Mouse (Mus musculus): ENCODE measurements at regions not wholly inside any gene's neighbourhood (a gene's known extent, or its start where the extent isn't known, plus 50 kb on each side); places are given as distances from the start of the nearest gene placed in this dataset.
"Not testable (repeated sequence)": the region's sequence is repeated elsewhere in the genome, so short reads cannot be mapped to it uniquely, and the experiment has no call there.

GRCm38 (mm10) chr6:37691976-37692644 is 162.1 kb downstream of the Akr1d1 start:
- Histone ChIP-seq H3K36me3 (ENCODE audit: control insufficient read depth, insufficient read depth, low read length) (no peaks in the 10 kb centered on the region), H3K4me3 (ENCODE audit: low read depth, low read length) (no peak overlapping the region), H3K27me3 (ENCODE audit: control insufficient read depth, insufficient read depth, low read length) (no peaks in the 10 kb centered on the region), H3K27ac (ENCODE audit: insufficient read depth, low read depth, low read length) (no peak overlapping the region), H3K4me1 (ENCODE audit: control insufficient read depth, insufficient read depth, insufficient read length, low read length) (no peaks in the 10 kb centered on the region)
- no peak for TF ChIP-seq CTCF (IDR thresholded peaks at IDR 0.05; ENCODE audit: extremely low read depth, insufficient read length, insufficient replicate concordance, low read depth, low read length)
- TF ChIP-seq POLR2A (IDR thresholded peaks at IDR 0.05; ENCODE audit: low read depth, low read length), result no peak
- WGBS, result 86% methylated on average over 7 of the region's 7 CpGs

- Histone ChIP-seq H3K27ac (ENCODE audit: insufficient read depth, low read depth, low read length) (no peak overlapping the region), H3K4me3 (ENCODE audit: low read depth, low read length) (no peak overlapping the region), H3K27me3 (ENCODE audit: control insufficient read depth, insufficient read depth, low read length) (no peaks in the 10 kb centered on the region), H3K36me3 (ENCODE audit: control insufficient read depth, insufficient read depth, low read length) (no peaks in the 10 kb centered on the region), H3K4me1 (ENCODE audit: control insufficient read depth, insufficient read depth, insufficient read length, low read length) (no peaks in the 10 kb centered on the region)
- 84% methylated on average over 2 of the region's 2 CpGs for WGBS
- TF ChIP-seq POLR2A (IDR thresholded peaks at IDR 0.05; ENCODE audit: low read depth, low read length) (no peak), CTCF (IDR thresholded peaks at IDR 0.05; ENCODE audit: extremely low read depth, insufficient read length, insufficient replicate concordance, low read depth, low read length) (no peak)
Measured at GRCm38 (mm10) chr6:37692758-37693157, 162.8 kb downstream of the Akr1d1 start.

GRCm38 (mm10) chr6:37696074-37696473 is 166.1 kb downstream of the Akr1d1 start:
- Histone ChIP-seq H3K27me3 (ENCODE audit: control insufficient read depth, insufficient read depth, low read length) (no peaks in the 10 kb centered on the region), H3K27ac (ENCODE audit: insufficient read depth, low read depth, low read length) (no peak overlapping the region), H3K4me1 (ENCODE audit: control insufficient read depth, insufficient read depth, insufficient read length, low read length) (no peaks in the 10 kb centered on the region), H3K36me3 (ENCODE audit: control insufficient read depth, insufficient read depth, low read length) (no peaks in the 10 kb centered on the region), H3K4me3 (ENCODE audit: low read depth, low read length) (no peak overlapping the region)
- TF ChIP-seq CTCF (IDR thresholded peaks at IDR 0.05; ENCODE audit: extremely low read depth, insufficient read length, insufficient replicate concordance, low read depth, low read length) (no peak), POLR2A (IDR thresholded peaks at IDR 0.05; ENCODE audit: low read depth, low read length) (no peak)

GRCm38 (mm10) chr6:37703946-37704345 is 166.7 kb upstream of the Trim24 start:
- H3K36me3 ChIP-seq (ENCODE audit: control insufficient read depth, insufficient read depth, low read length), result no peaks in the 10 kb centered on the region
- H3K27me3 ChIP-seq (ENCODE audit: control insufficient read depth, insufficient read depth, low read length), result no peaks in the 10 kb centered on the region
- TF ChIP-seq CTCF (IDR thresholded peaks at IDR 0.05; ENCODE audit: extremely low read depth, insufficient read length, insufficient replicate concordance, low read depth, low read length), result no peak
- TF ChIP-seq POLR2A (IDR thresholded peaks at IDR 0.05; ENCODE audit: low read depth, low read length), result no peak
- H3K4me1 ChIP-seq (ENCODE audit: control insufficient read depth, insufficient read depth, insufficient read length, low read length), result no peaks in the 10 kb centered on the region
- 97% methylated on average over 2 of the region's 2 CpGs for WGBS
- H3K4me3 ChIP-seq (ENCODE audit: low read depth, low read length), result no peak overlapping the region
- H3K27ac ChIP-seq (ENCODE audit: insufficient read depth, low read depth, low read length), result no peak overlapping the region

- no peak overlapping the region for H3K27ac ChIP-seq (ENCODE audit: insufficient read depth, low read depth, low read length)
- TF ChIP-seq POLR2A (IDR thresholded peaks at IDR 0.05; ENCODE audit: low read depth, low read length) (no peak), CTCF (IDR thresholded peaks at IDR 0.05; ENCODE audit: extremely low read depth, insufficient read length, insufficient replicate concordance, low read depth, low read length) (no peak)
- 73% methylated on average over 1 of the region's 1 CpGs for WGBS
Measured at GRCm38 (mm10) chr6:37705733-37706145, 164.9 kb upstream of the Trim24 start.

GRCm38 (mm10) chr6:37707671-37708070 is 162.9 kb upstream of the Trim24 start:
- not testable (repeated sequence) for H3K27ac ChIP-seq (ENCODE audit: insufficient read depth, low read depth, low read length); H3K27me3 ChIP-seq (ENCODE audit: control insufficient read depth, insufficient read depth, low read length); H3K4me1 ChIP-seq (ENCODE audit: control insufficient read depth, insufficient read depth, insufficient read length, low read length); H3K4me3 ChIP-seq (ENCODE audit: low read depth, low read length); H3K36me3 ChIP-seq (ENCODE audit: control insufficient read depth, insufficient read depth, low read length)
- 98% methylated on average over 1 of the region's 1 CpGs for WGBS

More at GRCm38 (mm10) chr6:37705733-37706145, 164.9 kb upstream of the Trim24 start:
- Histone ChIP-seq H3K36me3 (ENCODE audit: control insufficient read depth, insufficient read depth, low read length) (no peaks in the 10 kb centered on the region), H3K4me1 (ENCODE audit: control insufficient read depth, insufficient read depth, insufficient read length, low read length) (no peaks in the 10 kb centered on the region), H3K4me3 (ENCODE audit: low read depth, low read length) (no peak overlapping the region), H3K27me3 (ENCODE audit: control insufficient read depth, insufficient read depth, low read length) (no peaks in the 10 kb centered on the region)

GRCm38 (mm10) chr6:37711766-37712165 is 158.8 kb upstream of the Trim24 start:
- no peaks in the 10 kb centered on the region for H3K27me3 ChIP-seq (ENCODE audit: control insufficient read depth, insufficient read depth, low read length)
- 100% methylated on average over 1 of the region's 1 CpGs for WGBS
- peaks cover 4% of the 10 kb centered on the region; the same call in 1 of the 2 replicates for H3K4me1 ChIP-seq (ENCODE audit: control insufficient read depth, insufficient read depth, insufficient read length, low read length)
- TF ChIP-seq POLR2A (IDR thresholded peaks at IDR 0.05; ENCODE audit: low read depth, low read length), result no peak
- TF ChIP-seq CTCF (IDR thresholded peaks at IDR 0.05; ENCODE audit: extremely low read depth, insufficient read length, insufficient replicate concordance, low read depth, low read length), result no peak
- H3K4me3 ChIP-seq (ENCODE audit: low read depth, low read length), result no peak overlapping the region
- no peaks in the 10 kb centered on the region for H3K36me3 ChIP-seq (ENCODE audit: control insufficient read depth, insufficient read depth, low read length)
- no peak overlapping the region for H3K27ac ChIP-seq (ENCODE audit: insufficient read depth, low read depth, low read length)

All from small intestine, adult 2 months (tissue).